Mouse (Mus musculus) midbrain, embryonic 12.5 days (tissue): ENCODE results near the gene Cyb5r3. TPM values are rescaled to one million over a fixed set of nuclear protein-coding genes. Genes with fewer than 3 reads are reported as not detected.
A peak's percentile ranks its signal among the peaks of the same experiment; 100 is the strongest.
"Not testable (repeated sequence)": the region's sequence is repeated elsewhere in the genome, so short reads cannot be mapped to it uniquely, and the experiment has no call there.

Experiments
- ATAC-seq: fragments of 200-750 bp; cut with Nextera tagmentation; 2 replicates; pipeline ENCODE4 v1.8.0; 2017; ENCODE audit warnings: low read depth, moderate TSS enrichment, moderate library complexity; ENCODE audit not compliant: low FRiP score
- H3K27ac ChIP-seq: fragments of 300-500 bp; sonication (generic); replicated peaks from 2 replicates; pipeline ENCODE4 v1.5.1; 2016; ENCODE audit warnings: mild to moderate bottlenecking
- H3K27me3 ChIP-seq: fragments of 300-500 bp; sonication (generic); 2 replicates; pipeline ENCODE4 v1.6.1; 2016; ENCODE audit warnings: mild to moderate bottlenecking
- H3K36me3 ChIP-seq: fragments of 300-500 bp; sonication (generic); 2 replicates; pipeline ENCODE4 v1.6.1; 2016
- H3K4me1 ChIP-seq: fragments of 300-500 bp; sonication (generic); 2 replicates; pipeline ENCODE4 v1.6.1; 2016
- H3K4me2 ChIP-seq: fragments of 300-500 bp; sonication (generic); replicated peaks from 2 replicates; pipeline ENCODE4 v1.6.1; 2016; ENCODE audit warnings: mild to moderate bottlenecking, moderate library complexity
- H3K4me3 ChIP-seq: fragments of 300-500 bp; sonication (generic); 2 replicates; pipeline ENCODE4 v1.5.1; 2016; ENCODE audit warnings: mild to moderate bottlenecking
- H3K9ac ChIP-seq: fragments of 300-500 bp; sonication (generic); replicated peaks from 2 replicates; pipeline ENCODE4 v1.6.1; 2016; ENCODE audit warnings: mild to moderate bottlenecking, moderate library complexity
- H3K9me3 ChIP-seq: fragments of 300-500 bp; sonication (generic); 2 replicates; pipeline ENCODE4 v1.6.1; 2016; ENCODE audit warnings: mild to moderate bottlenecking
- WGBS: fragments of 180-500 bp; shearing (Covaris S2); methylation state at CpG from one replicate; pipeline ENCODE4 v1.1.7; 2016; 5-methylcytosine and 5-hydroxymethylcytosine counted together
- polyA plus RNA-seq: library from polyadenylated mRNA; unstranded; fragments of >200 nt; fragmentation: Nextera tagmentation; extraction: Ambion mirVana; gene quantifications from 2 replicates; pipeline ENCODE4 v1.2.1, GENCODE M21; 2016

Cyb5r3 gene
- polyA plus RNA-seq, 1 experiment from 2014 or later: 139 TPM

GRCm38 (mm10) chr15:83135654-83136053, 36.7 kb downstream of the Cyb5r3 start:
- no peaks in the 10 kb centered on the region for H3K27me3 ChIP-seq
- no peak overlapping the region for H3K4me2 ChIP-seq
- no peak overlapping the region for H3K4me3 ChIP-seq
- H3K4me1 ChIP-seq: no peaks in the 10 kb centered on the region
- H3K36me3 ChIP-seq: peaks cover 85% of the 10 kb centered on the region
- H3K27ac ChIP-seq: no peak overlapping the region
- WGBS: 96% methylated on average over 2 of the region's 2 CpGs
- no peaks in the 10 kb centered on the region for H3K9me3 ChIP-seq
- H3K9ac ChIP-seq: no peak overlapping the region
- no peak for ATAC-seq

DNA sequence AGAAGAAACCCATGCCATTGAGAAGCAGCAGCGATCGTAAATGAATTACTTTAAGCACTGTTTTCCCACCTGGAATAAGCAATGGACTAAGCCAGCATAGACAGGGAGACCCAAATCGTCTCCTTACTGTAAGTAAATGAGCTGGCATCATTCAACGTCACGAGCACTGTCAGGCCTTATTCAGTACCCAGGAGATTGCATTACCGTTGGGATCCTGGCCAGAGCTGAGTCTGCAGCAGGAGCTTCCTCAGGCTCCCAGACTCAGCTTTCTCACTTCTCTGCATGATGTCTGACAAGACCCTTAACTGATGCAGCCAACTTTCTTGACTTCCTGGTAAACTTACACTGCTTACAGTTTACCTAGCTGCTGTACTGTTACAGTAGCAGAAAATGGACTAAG, 37.7 kb downstream of the Cyb5r3 start:
- ATAC-seq: no peak
- Histone ChIP-seq H3K27ac (no peak overlapping the region), H3K9me3 (no peaks in the 10 kb centered on the region), H3K27me3 (no peaks in the 10 kb centered on the region), H3K4me1 (no peaks in the 10 kb centered on the region), H3K36me3 (peaks cover 93% of the 10 kb centered on the region), H3K9ac (no peak overlapping the region), H3K4me3 (no peak overlapping the region), H3K4me2 (no peak overlapping the region)
- 93% methylated on average over 6 of the region's 6 CpGs for WGBS

DNA sequence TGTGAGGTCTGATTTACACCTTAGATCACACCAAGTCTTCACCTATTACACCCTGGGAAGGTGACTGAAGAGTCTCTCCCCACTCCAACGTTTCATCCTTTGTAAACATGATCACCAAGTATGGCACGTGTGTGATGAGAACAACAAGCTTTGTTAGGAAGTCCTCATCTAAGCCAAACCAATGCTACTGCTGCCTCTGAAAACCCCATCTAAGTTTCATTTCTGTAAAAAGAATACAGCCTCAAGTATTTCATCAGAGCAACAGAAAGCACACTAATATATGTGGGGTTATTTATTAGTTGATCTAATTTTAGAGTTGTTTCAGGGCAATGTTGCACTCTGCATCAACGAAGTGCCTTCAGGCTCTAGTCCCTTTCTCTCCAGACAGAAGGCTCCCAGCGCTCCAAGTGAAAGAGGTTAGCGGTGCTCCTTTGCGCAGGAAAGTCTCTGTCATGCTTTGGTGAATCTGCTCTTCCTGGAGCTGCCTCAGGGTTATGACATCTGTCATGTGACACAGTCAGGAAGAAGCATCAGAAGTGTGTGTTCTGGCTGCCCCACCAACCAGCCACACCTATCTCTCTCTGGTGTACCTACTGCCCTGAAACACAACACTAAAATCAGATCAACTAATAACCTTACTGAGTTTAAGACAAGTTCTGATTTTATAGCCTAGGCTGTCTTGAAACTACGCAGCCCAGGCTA, 42.7 kb downstream of the Cyb5r3 start:
- ATAC-seq: no peak
- no peaks in the 10 kb centered on the region for H3K9me3 ChIP-seq
- H3K27ac ChIP-seq: no peak overlapping the region
- WGBS: 92% methylated on average over 7 of the region's 7 CpGs
- no peak overlapping the region for H3K4me3 ChIP-seq
- H3K27me3 ChIP-seq: no peaks in the 10 kb centered on the region
- H3K4me2 ChIP-seq: no peak overlapping the region
- no peaks in the 10 kb centered on the region for H3K4me1 ChIP-seq
- H3K9ac ChIP-seq: no peak overlapping the region
- peaks cover 96% of the 10 kb centered on the region for H3K36me3 ChIP-seq

DNA sequence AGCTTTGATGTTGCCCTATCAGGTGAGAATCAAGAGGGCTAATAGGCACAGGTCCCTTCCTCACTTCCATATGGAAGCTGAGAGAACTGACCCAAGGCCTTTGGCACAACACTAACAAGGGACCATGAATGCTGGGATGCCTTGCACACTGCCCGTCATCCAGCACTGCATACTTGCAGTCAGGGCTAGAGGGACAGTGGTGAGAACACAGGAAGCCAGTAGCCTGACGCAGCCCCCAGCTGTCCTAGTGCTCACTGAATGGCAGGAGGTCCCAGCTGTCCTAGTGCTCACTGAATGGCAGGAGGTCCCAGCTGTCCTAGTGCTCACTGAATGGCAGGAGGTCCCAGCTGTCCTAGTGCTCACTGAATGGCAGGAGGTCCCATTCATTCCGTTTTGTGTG, 45.4 kb downstream of the Cyb5r3 start:
- H3K27me3 ChIP-seq, H3K9me3 ChIP-seq, H3K4me2 ChIP-seq, H3K4me1 ChIP-seq, ATAC-seq, H3K4me3 ChIP-seq, H3K9ac ChIP-seq: not testable (repeated sequence)
- H3K27ac ChIP-seq: 0 out of 2 replicates have a peak overlapping the region, but pooled peaks have one; percentile 26
- peaks cover 72% of the 10 kb centered on the region for H3K36me3 ChIP-seq
- WGBS: 64% methylated on average over 3 of the region's 3 CpGs

- H3K4me2 ChIP-seq: no peak overlapping the region
- no peak for ATAC-seq
- H3K27me3 ChIP-seq: no peaks in the 10 kb centered on the region
- no peaks in the 10 kb centered on the region for H3K9me3 ChIP-seq
- no peak overlapping the region for H3K4me3 ChIP-seq
- H3K36me3 ChIP-seq: peaks cover 68% of the 10 kb centered on the region
- 91% methylated on average over 9 of the region's 9 CpGs for whole genome bisulfite sequencing
- H3K9ac ChIP-seq: no peak overlapping the region
- peaks cover 4% of the 10 kb centered on the region for H3K4me1 ChIP-seq
- H3K27ac ChIP-seq: 0 out of 2 replicates have a peak overlapping the region, but pooled peaks have one; percentile 26
These were observed 45.8 kb downstream of the Cyb5r3 start for GRCm38 (mm10) chr15:83126582-83126981.

- no peak overlapping the region; the same call in 1 of the 2 replicates for H3K27ac ChIP-seq
- no peak overlapping the region for H3K9ac ChIP-seq
- H3K4me2 ChIP-seq: no peak overlapping the region
- WGBS: 68% methylated on average over 5 of the region's 5 CpGs
- H3K4me1 ChIP-seq: peaks cover 10% of the 10 kb centered on the region
- H3K36me3 ChIP-seq: peaks cover 55% of the 10 kb centered on the region
- no peaks in the 10 kb centered on the region for H3K9me3 ChIP-seq
- H3K27me3 ChIP-seq: no peaks in the 10 kb centered on the region
- no peak overlapping the region for H3K4me3 ChIP-seq
- ATAC-seq: no peak
These were observed 47.8 kb downstream of the Cyb5r3 start for GRCm38 (mm10) chr15:83124625-83125024.

- peak within 1 kb of the TSS; percentile 87 for H3K27ac ChIP-seq
- peaks cover 13% of the 10 kb centered on the region for H3K4me1 ChIP-seq
- ATAC-seq: peak; percentile 89
- H3K4me3 ChIP-seq: peak within 1 kb of the TSS; percentile 88
- H3K36me3 ChIP-seq: peaks cover 55% of the 10 kb centered on the region
- H3K9ac ChIP-seq: peak within 1 kb of the TSS; percentile 70
- no peaks in the 10 kb centered on the region for H3K9me3 ChIP-seq
- H3K4me2 ChIP-seq: peak within 1 kb of the TSS; percentile 81
- WGBS: 11% methylated on average over 32 of the region's 32 CpGs
- no peaks in the 10 kb centered on the region for H3K27me3 ChIP-seq
These were observed 49.7 kb downstream of the Cyb5r3 start, which contains the start of gene Rrp7a for GRCm38 (mm10) chr15:83122566-83123145. TSS of gene Rrp7a (minus strand) at chr15:83122801.

GRCm38 (mm10) chr15:83121709-83122565, 50.5 kb downstream of the Cyb5r3 start:
- peak; percentile 68 for ATAC-seq
- H3K27ac ChIP-seq: peak overlapping the region; percentile 87
- peaks cover 55% of the 10 kb centered on the region for H3K36me3 ChIP-seq
- H3K4me3 ChIP-seq: peak overlapping the region; percentile 88
- H3K27me3 ChIP-seq: no peaks in the 10 kb centered on the region
- H3K9me3 ChIP-seq: no peaks in the 10 kb centered on the region
- H3K9ac ChIP-seq: peak overlapping the region; percentile 70
- H3K4me1 ChIP-seq: peaks cover 13% of the 10 kb centered on the region
- peak overlapping the region; percentile 81 for H3K4me2 ChIP-seq
- 3% methylated on average over 42 of the region's 43 CpGs for WGBS

- no peak overlapping the region for H3K9ac ChIP-seq
- peaks cover 56% of the 10 kb centered on the region for H3K36me3 ChIP-seq
- H3K27me3 ChIP-seq: no peaks in the 10 kb centered on the region
- no peak for ATAC-seq
- H3K27ac ChIP-seq: no peak overlapping the region
- H3K4me1 ChIP-seq: peaks cover 25% of the 10 kb centered on the region
- no peak overlapping the region for H3K4me2 ChIP-seq
- no peaks in the 10 kb centered on the region for H3K9me3 ChIP-seq
- H3K4me3 ChIP-seq: no peak overlapping the region
- WGBS: 78% methylated on average over 7 of the region's 7 CpGs
These were observed 54.0 kb downstream of the Cyb5r3 start for GRCm38 (mm10) chr15:83118360-83118759.

DNA sequence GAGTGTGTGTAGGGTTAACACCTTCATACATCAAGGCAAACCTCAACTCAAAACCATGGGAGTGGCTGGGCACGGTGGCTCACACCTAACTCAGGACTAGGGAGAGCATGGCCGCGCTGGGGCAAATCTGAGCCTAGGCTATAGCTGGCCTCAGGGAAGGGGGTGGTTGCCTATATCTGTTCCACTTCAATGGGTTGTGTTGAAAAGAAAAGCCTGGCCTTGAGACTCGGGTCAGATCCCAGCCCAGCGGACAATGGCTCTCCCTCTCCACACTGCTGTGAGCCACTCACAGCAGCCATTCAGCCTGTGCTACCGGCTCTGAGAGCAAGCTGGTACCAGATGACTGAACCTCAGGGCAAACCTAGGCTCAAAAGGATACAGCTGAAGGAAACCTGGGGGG, 57.3 kb downstream of the Cyb5r3 start:
- H3K36me3 ChIP-seq: peaks cover 54% of the 10 kb centered on the region

GRCm38 (mm10) chr15:83114106-83114505, 58.3 kb downstream of the Cyb5r3 start:
- H3K36me3 ChIP-seq: peaks cover 46% of the 10 kb centered on the region
- H3K27me3 ChIP-seq: 0 out of 2 replicates have a peak, but pooled peaks cover 2% of the 10 kb centered on the region
- H3K9ac ChIP-seq: no peak overlapping the region
- ATAC-seq: no peak
- H3K27ac ChIP-seq: peak overlapping the region; percentile 54
- no peaks in the 10 kb centered on the region for H3K9me3 ChIP-seq
- no peak overlapping the region for H3K4me3 ChIP-seq
- H3K4me1 ChIP-seq: peaks cover 26% of the 10 kb centered on the region
- WGBS: 79% methylated on average over 9 of the region's 9 CpGs
- no peak overlapping the region for H3K4me2 ChIP-seq

More for the DNA sequence above, 57.3 kb downstream of the Cyb5r3 start:
- no peak overlapping the region for H3K4me2 ChIP-seq
- H3K9ac ChIP-seq: no peak overlapping the region
- whole genome bisulfite sequencing: 30% methylated on average over 6 of the region's 6 CpGs
- peaks cover 26% of the 10 kb centered on the region for H3K4me1 ChIP-seq
- 0 out of 2 replicates have a peak, but pooled peaks cover 2% of the 10 kb centered on the region for H3K27me3 ChIP-seq
- no peaks in the 10 kb centered on the region for H3K9me3 ChIP-seq
- H3K27ac ChIP-seq: no peak overlapping the region
- H3K4me3 ChIP-seq: no peak overlapping the region
- ATAC-seq: no peak

DNA sequence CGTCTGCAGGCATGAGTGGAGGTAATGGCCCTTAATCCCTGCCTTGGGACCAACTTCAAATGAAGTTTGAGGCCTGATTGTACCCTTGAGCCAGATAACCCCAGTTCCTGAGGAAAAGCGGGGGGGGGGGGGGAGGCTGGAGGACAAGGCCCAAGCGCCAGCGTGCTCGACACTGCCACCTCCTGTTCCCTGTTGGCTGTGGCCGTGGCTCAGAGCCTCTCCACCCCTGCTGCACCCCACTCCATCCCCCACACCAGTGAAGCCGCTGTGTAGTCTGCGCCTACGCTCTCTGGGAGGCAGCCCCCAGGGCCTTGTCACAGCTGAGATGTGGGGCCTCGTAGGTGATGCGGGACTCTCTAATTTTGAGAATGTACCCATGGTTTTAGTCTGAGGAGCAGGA, 59.5 kb downstream of the Cyb5r3 start:
- 0 out of 2 replicates have a peak, but pooled peaks cover 2% of the 10 kb centered on the region for H3K27me3 ChIP-seq
- H3K4me2 ChIP-seq: no peak overlapping the region
- peaks cover 24% of the 10 kb centered on the region for H3K4me1 ChIP-seq
- H3K4me3 ChIP-seq: no peak overlapping the region
- H3K36me3 ChIP-seq: peaks cover 34% of the 10 kb centered on the region
- no peak overlapping the region for H3K27ac ChIP-seq
- no peaks in the 10 kb centered on the region for H3K9me3 ChIP-seq
- peak; percentile 70; the same call in 1 of the 2 replicates for ATAC-seq
- H3K9ac ChIP-seq: no peak overlapping the region
- WGBS: 12% methylated on average over 10 of the region's 11 CpGs
